Mouse (Mus musculus) kidney, adult 10 weeks (tissue): Measurements from ENCODE around the gene Vrk3. TPM values are rescaled to one million over a fixed set of nuclear protein-coding genes. Genes with fewer than 3 reads are reported as not detected.

ENCODE experiments used
- polyA plus RNA-seq: library from polyadenylated mRNA; stranded (reverse); fragments of 350-450 nt; fragmentation: Illumina TruSeq; extraction: RNeasy Lipid Tissue Mini Kit (QIAGEN cat#74804); gene quantifications from one replicate; pipeline ENCODE4 v1.2.3, GENCODE M21; 2014; ENCODE audit warnings: low read depth, low replicate concordance

Gene Vrk3
- polyA plus RNA-seq = 11.6 TPM

DNA sequence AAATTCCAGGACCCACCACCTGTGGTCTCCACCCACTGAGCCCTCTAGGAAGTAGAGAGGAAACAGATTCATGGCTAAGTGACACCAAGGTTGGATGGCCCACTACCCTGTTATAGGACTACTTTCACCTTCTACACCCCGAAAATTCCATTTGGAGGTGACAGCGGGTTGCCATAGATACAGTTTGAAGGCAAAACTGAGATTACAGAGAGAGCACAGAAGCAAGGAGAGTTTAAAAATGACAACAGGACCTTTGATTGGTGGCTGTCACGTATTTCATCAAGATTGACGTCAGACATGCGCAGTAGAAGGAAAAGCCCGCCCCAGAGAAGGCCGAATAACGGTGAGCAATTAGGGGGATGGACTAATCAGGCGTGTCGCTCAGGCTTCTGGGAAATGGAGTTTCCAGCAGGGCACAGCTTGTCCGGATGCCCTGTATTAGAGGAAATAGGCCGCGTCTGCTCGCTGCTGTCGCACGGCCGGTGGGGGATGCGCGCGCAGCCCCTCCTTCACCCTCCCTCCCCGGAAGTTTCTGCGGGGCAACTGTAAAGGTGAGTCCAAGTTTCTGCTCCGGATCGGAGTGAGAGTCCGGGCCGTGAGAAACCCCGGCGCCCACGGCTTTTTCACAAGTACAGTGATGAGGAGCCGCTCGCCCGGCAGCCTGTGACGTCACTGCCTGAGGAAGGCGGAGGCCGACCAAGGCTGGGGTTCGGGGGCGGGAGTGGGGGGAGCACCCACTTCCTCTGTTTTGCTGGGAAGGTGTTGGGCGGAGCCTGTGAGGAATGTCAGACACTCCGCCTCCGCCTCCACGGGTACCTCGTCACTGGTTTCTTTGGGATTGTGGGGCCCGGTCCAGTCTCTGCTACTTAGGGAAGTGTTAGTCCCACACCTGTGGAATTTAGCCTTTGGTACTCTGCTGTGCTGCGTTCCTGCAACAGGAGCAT is at the start of gene Vrk3:
Vrk3 (plus strand) TSS at position 313 of the 944 bp plus-strand sequence.

DNA sequence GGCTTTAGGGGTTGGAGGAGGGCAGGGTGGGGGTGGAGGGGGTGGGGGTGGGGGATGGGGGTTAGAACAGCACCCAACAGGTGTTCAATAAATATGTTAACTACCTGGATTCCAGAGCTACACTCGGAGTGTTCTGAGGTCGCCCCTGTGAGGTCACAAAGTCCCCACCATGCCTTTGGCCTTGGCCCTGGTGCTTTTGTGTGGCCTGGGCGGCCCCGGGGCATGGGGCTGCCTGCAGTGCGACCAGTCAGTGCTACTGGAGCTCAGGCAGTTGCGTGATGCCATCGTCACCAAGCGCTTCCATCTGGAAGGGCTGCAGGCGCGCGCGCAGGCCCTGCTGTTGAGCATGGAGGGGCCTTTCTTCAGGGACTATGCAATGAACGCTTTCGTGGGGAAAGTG is 39.6 kb upstream of the Vrk3 start, which contains the start of gene Izumo2:
Izumo2 (plus strand) TSS at position 169 of the 400 bp plus-strand sequence.

GRCm38 (mm10) chr7:44750950-44751349 is 2.7 kb downstream of the Vrk3 start, which contains the start of gene Zfp473:
TSS of gene Zfp473 (minus strand) at chr7:44751050.

GRCm38 (mm10) chr7:44815721-44816469 is 67.7 kb downstream of the Vrk3 start, which contains the start of the genes Nup62 and Il4i1:
TSS of gene Nup62 (plus strand) at chr7:44816088.
TSS of gene Il4i1 (plus strand) at chr7:44816387.

DNA sequence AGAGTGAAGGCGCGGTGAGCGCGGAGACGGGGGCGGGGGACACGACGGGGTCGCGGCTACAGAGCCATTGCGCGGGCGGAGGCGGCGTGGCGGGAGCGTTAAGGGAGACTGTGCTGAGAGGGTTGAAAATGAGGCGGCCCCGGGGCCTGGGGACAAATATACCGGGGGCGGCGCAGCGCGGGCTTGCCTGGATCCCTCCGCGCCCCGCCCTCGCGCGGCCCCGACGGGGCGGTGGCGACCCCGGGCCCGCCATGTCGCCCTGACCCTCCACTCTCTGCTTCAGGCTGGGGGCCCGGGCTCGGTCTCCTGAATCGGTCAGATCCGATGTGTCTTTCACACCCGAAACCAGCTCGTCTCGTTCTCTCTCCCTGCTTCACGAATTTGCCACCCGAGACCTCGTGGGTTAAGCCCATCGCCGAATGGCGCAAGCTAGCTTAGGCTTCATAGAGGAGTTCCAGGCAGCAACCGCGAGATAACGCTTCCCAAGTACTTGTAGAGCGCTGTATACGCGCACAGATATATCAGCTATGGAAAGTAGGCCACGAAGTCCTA is 68.3 kb downstream of the Vrk3 start, which contains the start of gene Atf5:
Atf5 (minus strand) TSS at position 189 of the 552 bp plus-strand sequence.

Other genes starting within 250 kb of the Vrk3 start
- gene Mybpc2, start 223.8 kb upstream of the Vrk3 start, polyA plus RNA-seq = not detected
- not detected for gene Spib, start 216.3 kb upstream of the Vrk3 start, polyA plus RNA-seq
- not detected for gene Pold1, start 199.6 kb upstream of the Vrk3 start, polyA plus RNA-seq
- 1.3 TPM for gene Nr1h2, start 194.5 kb upstream of the Vrk3 start, polyA plus RNA-seq
- 869 TPM for gene Napsa, start 176.0 kb upstream of the Vrk3 start, polyA plus RNA-seq
- 2.7 TPM for gene Kcnc3, start 157.7 kb upstream of the Vrk3 start, polyA plus RNA-seq
- gene Myh14, start 77.6 kb upstream of the Vrk3 start, polyA plus RNA-seq = 0.12 TPM
- not detected for gene Izumo2, start 39.7 kb upstream of the Vrk3 start, polyA plus RNA-seq
- 0.16 TPM for gene Zfp473, start 2.6 kb downstream of the Vrk3 start, polyA plus RNA-seq
- gene Nup62, start 67.7 kb downstream of the Vrk3 start, polyA plus RNA-seq = 1.8 TPM
- not detected for gene Il4i1, start 68.0 kb downstream of the Vrk3 start, polyA plus RNA-seq
- gene Atf5, start 68.2 kb downstream of the Vrk3 start, polyA plus RNA-seq = 3.4 TPM
- 0.93 TPM for gene Akt1s1, start 100.6 kb downstream of the Vrk3 start, polyA plus RNA-seq
- gene Tbc1d17, start 100.7 kb downstream of the Vrk3 start, polyA plus RNA-seq = 0.97 TPM
- gene Pnkp, start 108.7 kb downstream of the Vrk3 start, polyA plus RNA-seq = not detected
- gene Ptov1, start 121.4 kb downstream of the Vrk3 start, polyA plus RNA-seq = not detected
- 1.4 TPM for gene Med25, start 144.3 kb downstream of the Vrk3 start, polyA plus RNA-seq
- 5.7 TPM for gene Fuz, start 147.7 kb downstream of the Vrk3 start, polyA plus RNA-seq
- gene Ap2a1, start 181.1 kb downstream of the Vrk3 start, polyA plus RNA-seq = 25.2 TPM
- not detected for gene Tsks, start 194.8 kb downstream of the Vrk3 start, polyA plus RNA-seq
- not detected for gene Cpt1c, start 226.4 kb downstream of the Vrk3 start, polyA plus RNA-seq
- gene Prmt1, start 238.2 kb downstream of the Vrk3 start, polyA plus RNA-seq = 5.7 TPM
- gene Irf3, start 249.2 kb downstream of the Vrk3 start, polyA plus RNA-seq = 12.8 TPM